Mouse (Mus musculus): Measurements from ENCODE around the gene Kdm3a.

Gene Kdm3a

GRCm38 (mm10) chr6:71575359-71575758 is 57.4 kb downstream of the Kdm3a start:
- DNase-seq (ENCODE audit: low spot score): no peak

- DNase-seq (ENCODE audit: low spot score): no peak
These were observed 63.8 kb downstream of the Kdm3a start for GRCm38 (mm10) chr6:71569025-71569424.

- DNase-seq (ENCODE audit: low spot score): no peak
These were observed 64.2 kb downstream of the Kdm3a start for GRCm38 (mm10) chr6:71568616-71569015.

GRCm38 (mm10) chr6:71556826-71557225 is 76.0 kb downstream of the Kdm3a start:
- DNase-seq (ENCODE audit: low spot score): no peak

GRCm38 (mm10) chr6:71555507-71555951 is 77.3 kb downstream of the Kdm3a start:
- DNase-seq (ENCODE audit: low spot score): no peak

- DNase-seq (ENCODE audit: low spot score): peak; percentile 91
These were observed 88.9 kb downstream of the Kdm3a start, which contains the start of gene Chmp3 for GRCm38 (mm10) chr6:71543686-71544499. Gene Chmp3 (plus strand): TSS chr6:71543797.
